Mouse (Mus musculus) erythroid progenitor cell, adult 5-6 weeks (primary cell): ENCODE measurements around the gene Ethe1. TPM values are rescaled to one million over a fixed set of nuclear protein-coding genes. Genes with fewer than 3 reads are reported as not detected.
"Not testable (repeated sequence)": the region's sequence is repeated elsewhere in the genome, so short reads cannot be mapped to it uniquely, and the experiment has no call there.

Experiments used
- ATAC-seq: replicated peaks from 2 replicates; pipeline ENCODE4 v1.8.0; 2016; ENCODE audit warnings: moderate number of reproducible peaks, mild to moderate bottlenecking, moderate TSS enrichment, inconsistent platforms; ENCODE audit not compliant: poor library complexity, low FRiP score, severe bottlenecking
- total RNA-seq, 2 experiments: library from RNA; stranded (forward) in 1 of 2; stranded (reverse) in 1 of 2; fragments of 150-400 nt in 1 of 2; fragments of 186-747, 209-891 nt in 1 of 2; gene quantifications; 2 replicates each; pipeline versions ENCODE4 v1.2.3 to v1.2.4; 2015 to 2017; ENCODE audit warnings: low replicate concordance in 2 of 2

The Ethe1 gene
- total RNA-seq, 2 experiments from 2014 or later: 6.8 to 11.3 TPM

DNA sequence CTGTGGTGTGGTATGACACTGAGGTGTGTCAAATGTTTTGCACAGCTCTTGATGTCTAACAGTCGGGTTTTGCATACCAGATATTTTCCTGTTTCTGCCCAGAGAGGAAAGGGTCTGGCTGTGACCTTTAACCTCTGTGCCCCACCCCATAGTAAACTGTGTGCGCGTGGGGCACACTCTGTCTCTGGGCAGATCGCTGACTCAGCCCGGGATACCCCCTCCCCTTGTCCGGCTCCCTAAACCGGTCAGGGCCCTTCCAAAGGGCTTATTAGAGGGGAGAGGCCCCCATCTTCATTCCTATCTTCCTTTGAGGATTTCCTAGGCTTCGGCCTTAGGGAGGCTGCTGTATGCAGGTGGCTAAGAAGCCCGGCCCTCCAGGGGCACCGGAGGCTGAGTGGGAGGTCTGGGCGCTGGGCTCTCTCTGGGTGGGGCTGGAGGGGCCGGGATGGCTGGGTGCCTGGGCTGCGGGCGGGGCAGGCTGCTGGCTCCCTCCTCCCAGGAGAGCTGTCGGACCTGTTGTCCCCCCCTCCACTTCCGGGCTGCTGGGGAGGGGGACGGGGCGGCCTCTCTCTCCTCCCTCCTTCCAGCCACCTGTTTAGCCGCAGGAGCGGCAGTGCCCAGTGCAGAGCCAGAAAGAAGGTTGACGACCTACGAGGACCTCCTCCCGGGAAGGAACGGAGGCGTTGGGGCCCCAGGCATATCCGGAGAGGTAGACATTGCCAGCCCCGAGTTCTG, 23.0 kb downstream of the Ethe1 start, which contains the start of gene Phldb3:
Gene Phldb3, plus strand, starts transcription at position 620 of the 735 bp plus-strand sequence.
- no peak for ATAC-seq

DNA sequence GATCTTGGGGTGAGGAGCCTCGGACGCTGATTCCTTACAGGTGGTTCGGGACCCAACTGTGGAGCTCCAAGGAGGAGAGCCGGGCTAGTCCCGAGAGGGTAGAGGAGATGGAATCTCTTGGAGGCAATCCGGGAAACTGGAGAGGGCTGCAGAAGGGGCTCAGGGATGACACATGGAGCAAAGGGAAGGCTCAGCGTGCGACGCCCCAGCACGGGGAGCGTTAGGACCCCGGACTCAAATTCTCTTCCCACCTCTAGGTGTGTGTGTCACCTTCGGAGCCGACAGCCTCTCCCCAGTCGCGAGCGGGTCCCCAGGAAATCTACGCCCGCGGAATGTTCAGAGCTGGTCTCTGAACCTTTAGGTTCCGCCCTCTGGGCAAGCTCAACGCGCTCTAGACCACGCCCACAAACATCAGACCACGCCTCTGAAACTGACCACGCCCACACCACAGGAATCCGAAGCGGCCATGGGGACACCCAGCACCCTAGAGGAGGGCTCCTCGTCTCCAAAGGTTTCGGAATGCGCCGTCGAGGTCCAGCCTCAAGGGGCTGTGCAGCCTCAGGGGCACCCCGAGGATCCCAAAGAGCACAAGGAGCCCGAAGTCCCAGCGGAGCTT, 23.6 kb downstream of the Ethe1 start:
- ATAC-seq: peak; percentile 92

GRCm38 (mm10) chr7:24611709-24612108, 24.4 kb downstream of the Ethe1 start:
- ATAC-seq: no peak

GRCm38 (mm10) chr7:24612308-24612910, 25.1 kb downstream of the Ethe1 start:
- no peak for ATAC-seq

DNA sequence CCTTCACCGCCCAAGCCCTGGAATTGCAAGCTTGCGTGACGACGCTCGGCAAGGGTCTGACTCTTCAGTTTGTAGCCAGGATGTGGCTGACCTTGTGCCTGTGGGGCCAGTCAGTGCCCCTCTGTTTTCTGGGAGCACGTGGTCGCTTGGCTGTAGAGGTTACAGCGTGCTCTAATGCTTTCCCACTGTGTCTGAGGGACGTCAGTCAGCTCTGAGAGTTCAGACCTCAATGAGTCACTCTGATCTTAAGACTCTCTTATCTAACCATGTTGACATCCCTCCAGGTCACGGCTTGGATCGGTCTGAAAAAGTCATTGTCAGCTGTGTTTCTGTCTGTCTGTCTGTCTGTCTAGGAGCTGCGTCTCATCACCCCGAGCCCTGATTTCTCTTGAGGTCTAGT, 27.5 kb downstream of the Ethe1 start:
- ATAC-seq: no peak

DNA sequence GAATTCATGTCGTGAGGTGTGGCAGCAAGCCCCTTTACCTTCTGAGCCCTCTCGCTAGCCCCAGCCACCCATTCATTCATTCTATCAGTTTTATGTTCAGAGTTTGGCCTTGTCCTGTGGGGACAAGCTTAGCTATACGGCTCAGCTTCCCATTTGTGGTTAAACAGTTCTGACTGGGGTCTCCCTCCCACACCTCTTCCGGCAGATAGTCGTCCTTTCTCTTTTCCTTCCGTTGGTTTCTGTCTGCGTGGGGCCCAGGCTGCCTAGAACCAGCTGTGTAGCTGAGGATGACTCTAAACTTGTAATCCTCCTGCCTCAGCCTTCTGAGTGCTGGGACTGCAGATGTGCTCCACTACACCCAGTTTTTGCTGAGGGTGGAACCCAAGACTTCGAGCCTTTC, 30.4 kb downstream of the Ethe1 start:
- ATAC-seq: no peak

DNA sequence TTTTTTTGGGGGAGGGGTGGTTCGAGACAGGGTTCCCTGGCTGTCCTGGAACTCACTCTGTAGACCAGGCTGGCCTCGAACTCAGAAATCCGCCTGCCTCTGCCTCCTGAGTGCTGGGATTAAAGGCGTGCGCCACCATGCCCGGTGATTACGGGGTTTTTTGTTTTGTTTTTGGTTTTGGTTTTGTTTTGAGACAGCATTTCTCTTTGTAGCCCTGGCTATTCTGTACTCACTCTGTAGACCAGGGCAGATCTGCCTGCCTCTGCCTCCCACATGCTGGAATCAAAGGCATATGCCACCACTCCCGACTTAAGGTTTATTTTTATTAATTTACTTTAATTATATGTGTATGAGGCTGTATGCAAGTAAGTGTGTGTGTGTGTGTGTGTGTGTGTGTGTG, 31.0 kb downstream of the Ethe1 start:
- not testable (repeated sequence) for ATAC-seq

- ATAC-seq: no peak
Measured at GRCm38 (mm10) chr7:24619671-24620397, 32.5 kb downstream of the Ethe1 start.

DNA sequence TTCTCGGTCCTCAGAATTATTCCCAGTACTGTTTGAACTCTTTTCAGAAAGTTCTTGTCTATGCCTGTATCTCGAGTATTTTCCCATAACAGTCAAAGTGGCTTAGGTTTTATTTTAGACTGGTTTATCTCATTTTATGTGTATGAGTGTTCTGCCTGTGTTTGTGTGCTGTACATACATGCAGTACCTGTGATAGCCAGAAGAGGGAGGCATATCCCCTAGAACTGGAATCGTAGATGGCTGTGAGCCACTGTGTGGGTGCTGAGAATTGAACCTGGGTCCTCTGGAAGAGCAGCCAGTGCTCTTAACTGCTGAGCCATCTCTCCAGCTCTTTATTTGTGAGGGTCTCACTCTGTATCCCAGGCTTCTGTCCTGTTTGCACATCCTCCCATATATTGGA, 33.9 kb downstream of the Ethe1 start:
- ATAC-seq: no peak

GRCm38 (mm10) chr7:24622967-24623366, 35.6 kb downstream of the Ethe1 start:
- no peak for ATAC-seq

DNA sequence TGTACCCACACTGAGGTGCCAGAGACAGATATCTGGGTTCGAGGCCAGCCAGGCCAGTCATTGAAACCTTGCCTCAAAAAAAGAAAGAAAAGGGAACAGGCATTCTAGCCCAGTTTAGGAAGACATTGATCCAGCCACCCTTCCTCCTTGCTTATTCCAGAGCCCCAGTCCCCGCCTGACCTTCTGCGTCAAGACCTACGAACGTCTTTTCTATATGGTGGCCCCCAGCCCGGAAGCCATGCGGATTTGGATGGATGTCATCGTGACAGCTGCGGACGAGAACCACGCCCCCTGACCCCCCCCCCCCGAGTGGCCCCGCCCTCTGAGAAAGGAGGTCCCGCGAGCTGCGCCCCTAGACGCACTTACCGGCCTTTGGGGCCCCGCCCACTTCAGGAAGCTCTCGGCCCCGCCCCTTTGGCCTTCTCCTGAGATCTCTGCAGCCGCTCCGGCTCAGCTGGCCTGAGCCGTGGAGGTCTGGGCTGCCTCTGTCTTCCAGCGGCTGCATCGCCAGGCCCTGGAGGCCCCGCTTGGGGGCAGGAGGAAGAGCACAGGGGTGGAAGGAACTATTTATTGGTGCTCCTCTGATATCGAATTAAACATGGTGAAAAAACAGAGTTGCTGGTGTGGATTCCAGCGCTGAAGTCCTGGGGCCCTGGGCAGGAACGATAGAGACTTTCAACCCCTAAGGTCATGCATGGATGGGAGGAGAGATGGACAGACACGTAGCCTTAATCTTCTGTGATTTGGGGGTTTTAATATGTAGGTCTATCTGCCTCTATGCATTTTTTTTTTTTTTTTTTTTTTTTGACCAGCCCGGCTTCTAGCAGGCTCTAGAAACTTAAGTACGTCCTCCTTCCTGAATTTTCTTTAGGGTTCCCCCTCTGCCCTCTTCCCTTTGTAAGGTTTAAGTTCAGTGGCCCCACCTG, 41.6 kb downstream of the Ethe1 start:
- peak; percentile 69 for ATAC-seq

GRCm38 (mm10) chr7:24629672-24630071, 42.3 kb downstream of the Ethe1 start:
- no peak for ATAC-seq

DNA sequence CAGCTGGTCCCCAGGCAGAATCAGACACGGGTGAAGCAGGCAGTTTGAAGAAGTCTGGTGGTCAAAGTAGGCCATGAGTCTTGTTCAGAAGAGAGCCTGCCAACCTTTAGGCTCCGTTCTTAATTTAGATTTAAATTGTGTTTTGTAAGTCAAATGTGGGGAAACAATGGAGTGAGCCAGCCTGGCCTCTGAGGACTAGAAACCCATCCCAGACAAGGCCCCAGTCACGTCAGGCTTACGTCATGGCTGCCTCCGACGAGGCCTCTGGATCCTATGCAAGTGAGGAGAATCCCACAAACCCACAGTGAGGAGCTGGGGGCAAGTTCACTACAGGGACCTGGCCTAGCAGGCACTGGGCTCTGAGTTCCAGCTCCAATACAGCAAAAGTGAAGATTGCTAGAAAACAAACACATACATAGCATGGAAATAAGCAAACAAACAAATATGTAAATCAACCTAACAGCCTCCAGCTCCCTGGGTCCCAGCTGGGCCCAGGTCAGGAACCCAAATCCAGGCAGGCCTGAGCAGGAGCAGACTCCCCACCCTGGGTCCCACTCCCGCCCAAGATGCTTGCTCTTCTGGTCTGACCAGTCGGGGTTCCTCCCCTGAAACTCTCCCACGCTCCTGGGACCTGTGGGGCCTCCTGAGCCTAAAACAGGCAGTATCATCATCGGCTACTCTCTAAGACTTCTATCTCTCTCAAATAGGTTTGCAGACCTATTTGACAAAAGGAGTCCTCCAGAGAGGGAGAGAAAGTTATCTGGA, 43.0 kb downstream of the Ethe1 start:
- no peak for ATAC-seq

- ATAC-seq: no peak
Measured at GRCm38 (mm10) chr7:24636264-24636663, 48.9 kb downstream of the Ethe1 start, which contains the start of gene Lypd3. Gene Lypd3, plus strand, starts transcription at chr7:24636550.

DNA sequence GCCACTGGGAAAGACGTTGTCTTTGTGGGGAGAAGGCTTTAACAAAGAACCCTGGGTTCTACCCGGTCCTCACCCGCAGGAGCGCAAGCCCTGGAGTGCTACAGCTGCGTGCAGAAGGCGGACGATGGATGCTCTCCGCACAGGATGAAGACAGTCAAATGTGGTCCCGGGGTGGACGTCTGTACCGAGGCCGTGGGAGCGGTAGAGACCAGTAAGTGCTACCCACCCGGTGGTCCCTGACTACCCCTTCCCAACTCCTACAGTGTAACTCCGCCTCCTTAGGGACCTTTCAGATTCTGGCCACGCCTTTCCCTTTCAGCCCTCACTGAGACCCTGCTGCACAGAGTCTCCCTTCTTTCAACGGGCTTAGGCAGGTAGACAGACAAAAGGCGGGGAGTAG, 49.7 kb downstream of the Ethe1 start:
- ATAC-seq: no peak

GRCm38 (mm10) chr7:24638026-24638856, 50.9 kb downstream of the Ethe1 start:
- ATAC-seq: no peak

GRCm38 (mm10) chr7:24640450-24640849, 53.1 kb downstream of the Ethe1 start:
- ATAC-seq: no peak

- ATAC-seq: no peak
Measured at GRCm38 (mm10) chr7:24642491-24642890, 55.1 kb downstream of the Ethe1 start.
